Comparison of ENCODE assay signal across 22 mouse cellular contexts in the genomic region with DNA sequence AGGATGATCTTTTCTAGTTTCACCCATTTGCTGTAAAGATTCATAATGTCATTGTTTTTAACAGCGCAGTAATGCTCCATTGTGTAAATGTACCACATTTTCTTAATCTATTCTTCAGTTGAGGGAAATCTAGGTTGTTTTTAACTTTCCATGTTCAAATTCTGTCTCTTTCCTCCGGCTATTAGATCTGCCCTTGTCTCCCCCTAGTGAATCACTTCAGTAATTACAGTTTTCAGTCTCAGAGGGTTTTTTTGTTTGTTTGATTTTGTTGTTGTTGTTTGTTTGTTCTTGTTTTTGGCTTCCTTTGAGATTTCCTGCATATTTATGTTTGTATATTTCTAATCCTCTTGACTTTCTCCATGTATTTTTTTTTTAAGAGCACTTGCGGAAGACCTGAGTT.
DNase-seq lines count a peak whose midpoint lies in the region; ATAC-seq and TF ChIP-seq lines count a peak whose summit lies in the region.
"Had no signal": no experiment of that assay in that cellular context is flagged by ENCODE, and none has a peak within 500 bp of the region (broad histone marks: within the 10 kb centered on the region; RNA-seq: fewer than 3 reads in every experiment).

No protein-coding gene starts in this region.

- H3K4me2 ChIP-seq in intestine, postnatal 0 days (replicated peaks; ENCODE audit: low read depth): no peak overlapping the region
- no peak overlapping the region for H3K4me2 ChIP-seq in intestine, embryonic 15.5 days (replicated peaks)
- H3K4me2 ChIP-seq in midbrain, postnatal 0 days (ENCODE audit: low read depth, low read length, poor library complexity, severe bottlenecking): no peak overlapping the region
- no peak overlapping the region for H3K4me2 ChIP-seq in midbrain, embryonic 11.5 days
- H3K4me2 ChIP-seq: liver, embryonic 13.5 days; neural tube, embryonic 12.5 days had no signal

- no peak overlapping the region for H3K9ac ChIP-seq in intestine, postnatal 0 days (ENCODE audit: low read depth, low read length)
- H3K9ac ChIP-seq in intestine, embryonic 15.5 days: no peak overlapping the region
- H3K9ac ChIP-seq in midbrain, postnatal 0 days (replicated peaks; ENCODE audit: low read length, poor library complexity, severe bottlenecking): no peak overlapping the region
- H3K9ac ChIP-seq in midbrain, embryonic 11.5 days (ENCODE audit: low read length): no peak overlapping the region
- H3K9ac ChIP-seq: liver, embryonic 13.5 days; neural tube, embryonic 12.5 days had no signal

- no peak overlapping the region for H3K4me3 ChIP-seq in intestine, postnatal 0 days (ENCODE audit: low read depth, low read length)
- no peak overlapping the region for H3K4me3 ChIP-seq in intestine, embryonic 15.5 days (replicated peaks)
- H3K4me3 ChIP-seq in midbrain, postnatal 0 days (ENCODE audit: low read depth, low read length): no peak overlapping the region
- H3K4me3 ChIP-seq in midbrain, embryonic 11.5 days (ENCODE audit: low read depth, low read length): no peak overlapping the region
- H3K4me3 ChIP-seq: erythroblast, embryonic 14.5 days; limb, embryonic 10.5 days; liver, embryonic 13.5 days; neural tube, embryonic 12.5 days had no signal

- no peaks in the 10 kb centered on the region for H3K9me3 ChIP-seq in intestine, postnatal 0 days (ENCODE audit: control insufficient read depth)
- H3K9me3 ChIP-seq in intestine, embryonic 15.5 days: no peaks in the 10 kb centered on the region
- no peaks in the 10 kb centered on the region for H3K9me3 ChIP-seq in midbrain, postnatal 0 days (ENCODE audit: low read length)
- H3K9me3 ChIP-seq in midbrain, embryonic 11.5 days (ENCODE audit: control insufficient read depth, low read length): no peaks in the 10 kb centered on the region
- H3K9me3 ChIP-seq: limb, embryonic 10.5 days; liver, embryonic 13.5 days; neural tube, embryonic 12.5 days had no signal

- H3K27me3 ChIP-seq in intestine, postnatal 0 days (replicated peaks; ENCODE audit: control insufficient read depth, insufficient read depth, low read length): no peaks in the 10 kb centered on the region
- H3K27me3 ChIP-seq in intestine, embryonic 15.5 days (replicated peaks): no peaks in the 10 kb centered on the region
- no peaks in the 10 kb centered on the region for H3K27me3 ChIP-seq in midbrain, postnatal 0 days (ENCODE audit: insufficient read depth, low read length)
- no peaks in the 10 kb centered on the region for H3K27me3 ChIP-seq in midbrain, embryonic 11.5 days (ENCODE audit: control insufficient read depth, insufficient read depth, low read length)
- H3K27me3 ChIP-seq: liver, embryonic 13.5 days; neural tube, embryonic 12.5 days had no signal

- TF ChIP-seq CTCF in intestine, postnatal 0 days (IDR thresholded peaks at IDR 0.05; ENCODE audit: low read depth): peak; percentile 30; the same call in 1 of the 2 replicates
- TF ChIP-seq CTCF in midbrain, postnatal 0 days (IDR thresholded peaks at IDR 0.05): peak; percentile 48

- no peak overlapping the region for H3K27ac ChIP-seq in intestine, postnatal 0 days (ENCODE audit: low read depth, low read length)
- H3K27ac ChIP-seq in intestine, embryonic 15.5 days: no peak overlapping the region
- H3K27ac ChIP-seq in midbrain, postnatal 0 days (ENCODE audit: low read depth, low read length): no peak overlapping the region
- H3K27ac ChIP-seq in midbrain, embryonic 11.5 days (ENCODE audit: low read depth, low read length): no peak overlapping the region
- H3K27ac ChIP-seq: limb, embryonic 10.5 days; liver, embryonic 13.5 days; neural tube, embryonic 12.5 days had no signal

- ATAC-seq in intestine, postnatal 0 days: no peak
- no peak for ATAC-seq in intestine, embryonic 15.5 days
- no peak for ATAC-seq in midbrain, postnatal 0 days (ENCODE audit: low FRiP score)
- ATAC-seq in midbrain, embryonic 11.5 days (ENCODE audit: low FRiP score): no peak
- ATAC-seq: hindbrain, embryonic 16.5 days had no signal

- H3K4me1 ChIP-seq in intestine, postnatal 0 days (replicated peaks; ENCODE audit: control insufficient read depth, insufficient read depth, low read length): no peaks in the 10 kb centered on the region
- H3K4me1 ChIP-seq in intestine, embryonic 15.5 days (replicated peaks): no peaks in the 10 kb centered on the region
- H3K4me1 ChIP-seq in midbrain, postnatal 0 days (ENCODE audit: insufficient read depth, low read length): no peaks in the 10 kb centered on the region
- H3K4me1 ChIP-seq in midbrain, embryonic 11.5 days (ENCODE audit: control insufficient read depth, insufficient read depth, low read length): no peaks in the 10 kb centered on the region
- H3K4me1 ChIP-seq: limb, embryonic 10.5 days; liver, embryonic 13.5 days; neural tube, embryonic 12.5 days had no signal

- WGBS in intestine, postnatal 0 days: 78% methylated on average over 3 of the region's 3 CpGs
- 72% methylated on average over 3 of the region's 3 CpGs for WGBS in intestine, embryonic 15.5 days
- 73% methylated on average over 3 of the region's 3 CpGs for WGBS in midbrain, postnatal 0 days
- 68% methylated on average over 3 of the region's 3 CpGs for WGBS in midbrain, embryonic 11.5 days

- peak; percentile 8 for DNase-seq in embryo, embryonic 11 days
- DNase-seq in embryo, embryonic 10 days (ENCODE audit: low spot score): no peak
- no peak for DNase-seq in midbrain, postnatal 0 days (ENCODE audit: low spot score)
- DNase-seq in midbrain, embryonic 11.5 days (ENCODE audit: low spot score, missing footprints): no peak
- no peak for DNase-seq in thymus, postnatal 25 days
- no peak for DNase-seq in layer of hippocampus, adult 18-20 months (ENCODE audit: low spot score in 2 of 2)
- DNase-seq: adrenal gland, adult 8-10 months; cerebellum, adult 11 months; cerebellum, postnatal 14 days; gastrocnemius, postnatal 10 days; heart, postnatal 14 days; kidney, adult 9 months; kidney, postnatal 4 days; liver, embryonic 13.5 days; lung, postnatal 36 days; right cerebral cortex, postnatal 25 days had no signal

- no peaks in the 10 kb centered on the region for H3K36me3 ChIP-seq in intestine, postnatal 0 days (ENCODE audit: control insufficient read depth, insufficient read depth)
- no peaks in the 10 kb centered on the region for H3K36me3 ChIP-seq in intestine, embryonic 15.5 days
- no peaks in the 10 kb centered on the region for H3K36me3 ChIP-seq in midbrain, postnatal 0 days (ENCODE audit: insufficient read depth, low read length)
- H3K36me3 ChIP-seq in midbrain, embryonic 11.5 days (ENCODE audit: control insufficient read depth, insufficient read depth, low read length): no peaks in the 10 kb centered on the region
- H3K36me3 ChIP-seq: limb, embryonic 10.5 days; liver, embryonic 13.5 days; neural tube, embryonic 12.5 days had no signal
